Mouse (Mus musculus) liver, embryonic 16.5 days (tissue): ENCODE measurements at regions not wholly inside any gene's neighbourhood (a gene's known extent, or its start where the extent isn't known, plus 50 kb on each side); places are given as distances from the start of the nearest gene placed in this dataset.

Experiments
- ATAC-seq: fragments of 200-750 bp; cut with Nextera tagmentation; 2 replicates; pipeline ENCODE4 v1.8.0; 2017; ENCODE audit warnings: low read depth, mild to moderate bottlenecking, moderate number of reproducible peaks, moderate library complexity
- H3K27ac ChIP-seq: fragments of 300-500 bp; sonication (generic); 2 replicates; pipeline ENCODE4 v1.5.1; 2014; ENCODE audit warnings: mild to moderate bottlenecking, low read length
- H3K27me3 ChIP-seq: fragments of 300-500 bp; sonication (generic); 2 replicates; pipeline ENCODE4 v1.6.1; 2014; ENCODE audit warnings: low read depth, low read length, mixed read lengths; ENCODE audit not compliant: control insufficient read depth, insufficient read depth
- H3K36me3 ChIP-seq: fragments of 300-500 bp; sonication (generic); 2 replicates; pipeline ENCODE4 v1.6.1; 2014; ENCODE audit warnings: mild to moderate bottlenecking; ENCODE audit not compliant: control insufficient read depth, insufficient read depth
- H3K4me1 ChIP-seq: fragments of 300-500 bp; sonication (generic); 2 replicates; pipeline ENCODE4 v1.6.1; 2014; ENCODE audit warnings: low read depth, low read length, mixed read lengths; ENCODE audit not compliant: control insufficient read depth
- H3K4me2 ChIP-seq: fragments of 300-500 bp; sonication (generic); 2 replicates; pipeline ENCODE4 v1.6.1; 2014; ENCODE audit warnings: low read depth, low read length, mixed read lengths
- H3K4me3 ChIP-seq: fragments of 300-500 bp; sonication (generic); 2 replicates; pipeline ENCODE4 v1.5.1; 2014; ENCODE audit warnings: low read depth, mild to moderate bottlenecking, low read length
- H3K9ac ChIP-seq: fragments of 300-500 bp; sonication (generic); 2 replicates; pipeline ENCODE4 v1.6.1; 2014; ENCODE audit warnings: low read depth, low read length
- H3K9me3 ChIP-seq: fragments of 300-500 bp; sonication (generic); replicated peaks from 2 replicates; pipeline ENCODE4 v1.6.1; 2016; ENCODE audit warnings: low read length; ENCODE audit not compliant: control insufficient read depth
- WGBS: fragments of 180-500 bp; shearing (Covaris S2); extraction: QIAGEN DNeasy Blood & Tissue Kit; methylation state at CpG from one replicate; pipeline ENCODE4 v1.1.7; 2014; ENCODE audit not compliant: insufficient replicate concordance; 5-methylcytosine and 5-hydroxymethylcytosine counted together

GRCm38 (mm10) chr11:64186590-64186989 is 107.3 kb upstream of the Cox10 start:
- 43% methylated on average over 2 of the region's 2 CpGs for WGBS

GRCm38 (mm10) chr11:64180036-64180435 is 100.8 kb upstream of the Cox10 start:
- Histone ChIP-seq H3K36me3 (no peaks in the 10 kb centered on the region), H3K4me3 (no peak overlapping the region), H3K4me2 (no peak overlapping the region), H3K27me3 (no peaks in the 10 kb centered on the region), H3K27ac (no peak overlapping the region), H3K9me3 (no peaks in the 10 kb centered on the region), H3K4me1 (no peaks in the 10 kb centered on the region), H3K9ac (no peak overlapping the region)
- WGBS, result 24% methylated on average over 2 of the region's 2 CpGs
- ATAC-seq, result no peak

More at GRCm38 (mm10) chr11:64186590-64186989, 107.3 kb upstream of the Cox10 start:
- no peak overlapping the region for H3K27ac ChIP-seq
- no peaks in the 10 kb centered on the region for H3K9me3 ChIP-seq
- H3K36me3 ChIP-seq, result no peaks in the 10 kb centered on the region
- H3K9ac ChIP-seq, result no peak overlapping the region
- no peaks in the 10 kb centered on the region for H3K27me3 ChIP-seq
- no peak overlapping the region for H3K4me2 ChIP-seq
- ATAC-seq, result no peak
- no peaks in the 10 kb centered on the region; the same call in 1 of the 2 replicates for H3K4me1 ChIP-seq
- no peak overlapping the region for H3K4me3 ChIP-seq

GRCm38 (mm10) chr11:64173421-64174062 is 94.3 kb upstream of the Cox10 start:
- Histone ChIP-seq H3K27me3 (no peaks in the 10 kb centered on the region), H3K36me3 (no peaks in the 10 kb centered on the region), H3K4me1 (no peaks in the 10 kb centered on the region), H3K27ac (no peak overlapping the region), H3K4me3 (no peak overlapping the region), H3K4me2 (no peak overlapping the region), H3K9me3 (no peaks in the 10 kb centered on the region), H3K9ac (no peak overlapping the region)
- ATAC-seq, result no peak
- WGBS, result 44% methylated on average over 4 of the region's 4 CpGs

- Histone ChIP-seq H3K9ac (no peak overlapping the region), H3K4me3 (no peak overlapping the region), H3K27me3 (no peaks in the 10 kb centered on the region), H3K36me3 (no peaks in the 10 kb centered on the region), H3K4me1 (no peaks in the 10 kb centered on the region), H3K4me2 (no peak overlapping the region), H3K9me3 (no peaks in the 10 kb centered on the region), H3K27ac (no peak overlapping the region)
- WGBS, result 59% methylated on average over 5 of the region's 5 CpGs
- no peak for ATAC-seq
Observed at GRCm38 (mm10) chr11:64172926-64173325, 93.7 kb upstream of the Cox10 start.

- Histone ChIP-seq H3K9ac (no peak overlapping the region), H3K27me3 (no peaks in the 10 kb centered on the region), H3K9me3 (no peaks in the 10 kb centered on the region), H3K4me3 (no peak overlapping the region), H3K4me2 (no peak overlapping the region), H3K27ac (no peak overlapping the region), H3K36me3 (no peaks in the 10 kb centered on the region), H3K4me1 (no peaks in the 10 kb centered on the region)
- ATAC-seq, result no peak
- 52% methylated on average over 8 of the region's 8 CpGs for WGBS
Observed at GRCm38 (mm10) chr11:64168626-64169025, 89.4 kb upstream of the Cox10 start.

- no peaks in the 10 kb centered on the region for H3K9me3 ChIP-seq
- H3K4me2 ChIP-seq, result no peak overlapping the region
- H3K4me1 ChIP-seq, result no peaks in the 10 kb centered on the region
- WGBS, result 70% methylated on average over 6 of the region's 6 CpGs
- ATAC-seq, result no peak
- H3K27ac ChIP-seq, result no peak overlapping the region
- H3K9ac ChIP-seq, result no peak overlapping the region
- H3K36me3 ChIP-seq, result no peaks in the 10 kb centered on the region
- H3K27me3 ChIP-seq, result no peaks in the 10 kb centered on the region
- H3K4me3 ChIP-seq, result no peak overlapping the region
Observed at GRCm38 (mm10) chr11:64164796-64165195, 85.5 kb upstream of the Cox10 start.

GRCm38 (mm10) chr11:64158281-64158680 is 79.0 kb upstream of the Cox10 start:
- no peaks in the 10 kb centered on the region for H3K9me3 ChIP-seq
- no peak for ATAC-seq
- H3K4me1 ChIP-seq, result no peaks in the 10 kb centered on the region
- WGBS, result 62% methylated on average over 5 of the region's 5 CpGs
- H3K4me2 ChIP-seq, result no peak overlapping the region
- no peaks in the 10 kb centered on the region for H3K36me3 ChIP-seq
- no peaks in the 10 kb centered on the region for H3K27me3 ChIP-seq
- no peak overlapping the region for H3K27ac ChIP-seq
- H3K9ac ChIP-seq, result no peak overlapping the region
- H3K4me3 ChIP-seq, result no peak overlapping the region

- Histone ChIP-seq H3K4me1 (no peaks in the 10 kb centered on the region), H3K9ac (no peak overlapping the region), H3K4me3 (no peak overlapping the region), H3K27ac (no peak overlapping the region), H3K4me2 (no peak overlapping the region), H3K27me3 (no peaks in the 10 kb centered on the region), H3K9me3 (no peaks in the 10 kb centered on the region), H3K36me3 (no peaks in the 10 kb centered on the region)
- ATAC-seq, result no peak
- WGBS, result 68% methylated on average over 7 of the region's 7 CpGs
Observed at GRCm38 (mm10) chr11:64156640-64157039, 77.4 kb upstream of the Cox10 start.

- Histone ChIP-seq H3K27me3 (no peaks in the 10 kb centered on the region), H3K9ac (no peak overlapping the region), H3K4me3 (no peak overlapping the region), H3K27ac (no peak overlapping the region), H3K9me3 (no peaks in the 10 kb centered on the region), H3K4me2 (no peak overlapping the region), H3K36me3 (no peaks in the 10 kb centered on the region), H3K4me1 (no peaks in the 10 kb centered on the region)
- ATAC-seq, result no peak
- 72% methylated on average over 2 of the region's 2 CpGs for WGBS
Observed at GRCm38 (mm10) chr11:64139483-64139882, 60.2 kb upstream of the Cox10 start.
